Mouse (Mus musculus) T-helper 2 cell (primary cell): ENCODE measurements around the gene Gm13694.
"Not testable (repeated sequence)": the region's sequence is repeated elsewhere in the genome, so short reads cannot be mapped to it uniquely, and the experiment has no call there.

Experiments used
- in situ Hi-C: fragments of 300-600 bp; cut with MboI, MseI; formaldehyde crosslinking; loops from one replicate; pipeline ENCODE4 v1.15.1; 2025; ENCODE audit warnings: high pct_unique_total_duplicates

The Gm13694 gene

GRCm38 (mm10) chr2:83978633-83979032 lies at the start of gene Gm13694:
Gene Gm13694 (plus strand): TSS chr2:83978933.
- in situ Hi-C loops: not testable (repeated sequence)

GRCm38 (mm10) chr2:83929478-83930088 lies 49.1 kb upstream of the Gm13694 start:
- in situ Hi-C loops: no loop called here

GRCm38 (mm10) chr2:83940931-83941361 lies 37.8 kb upstream of the Gm13694 start, which contains the start of gene Zswim2:
Gene Zswim2 (minus strand): TSS chr2:83941228.
- in situ Hi-C loops: loop anchor here (5.0 kb wide), 1 partner anchor 41 kb away; the partner anchor contains the start of gene Gm13697

GRCm38 (mm10) chr2:83941378-83941777 lies 37.4 kb upstream of the Gm13694 start:
- in situ Hi-C loops: loop anchor here (5.0 kb wide), 1 partner anchor 41 kb away; the partner anchor contains the start of gene Gm13697

GRCm38 (mm10) chr2:83941792-83942191 lies 36.9 kb upstream of the Gm13694 start:
- in situ Hi-C loops: loop anchor here (5.0 kb wide), 1 partner anchor 41 kb away; the partner anchor contains the start of gene Gm13697

- in situ Hi-C loops: loop anchor here (25.0 kb wide), 1 partner anchor 293 kb away; no protein-coding TSS in a partner anchor
These were observed 23.3 kb upstream of the Gm13694 start, which contains the start of gene Gm13698 for GRCm38 (mm10) chr2:83955393-83955792. Gene Gm13698 (plus strand): TSS chr2:83955693.

- in situ Hi-C loops: loop anchor here (25.0 kb wide), 1 partner anchor 299 kb away; no protein-coding TSS in a partner anchor
These were observed 17.5 kb upstream of the Gm13694 start, which contains the start of gene Gm13693 for GRCm38 (mm10) chr2:83961203-83961602. Gene Gm13693 (plus strand): TSS chr2:83961503.

- in situ Hi-C loops: loop anchor here (5.0 to 25.0 kb wide), 2 partner anchors 45 to 305 kb away; no protein-coding TSS in a partner anchor
These were observed 11.7 kb upstream of the Gm13694 start, which contains the start of gene Gm13695 for GRCm38 (mm10) chr2:83967013-83967412. Gene Gm13695 (plus strand): TSS chr2:83967313.

GRCm38 (mm10) chr2:83972823-83973222 lies 5.9 kb upstream of the Gm13694 start, which contains the start of gene Gm13696:
Gene Gm13696 (plus strand): TSS chr2:83973123.
- in situ Hi-C loops: loop anchor here (25.0 kb wide), 1 partner anchor 311 kb away; no protein-coding TSS in a partner anchor

- in situ Hi-C loops: loop anchor here (5.0 kb wide), 1 partner anchor 42 kb away; the partner anchor contains the start of gene Zswim2
These were observed 5.7 kb downstream of the Gm13694 start, which contains the start of gene Gm13697 for GRCm38 (mm10) chr2:83984443-83984842. Gene Gm13697 (plus strand): TSS chr2:83984743.

- in situ Hi-C loops: not testable (repeated sequence)
These were observed 11.5 kb downstream of the Gm13694 start, which contains the start of gene Gm13691 for GRCm38 (mm10) chr2:83990253-83990652. Gene Gm13691 (plus strand): TSS chr2:83990553.

GRCm38 (mm10) chr2:83993639-83994255 lies 15.0 kb downstream of the Gm13694 start:
- in situ Hi-C loops: not testable (repeated sequence)

GRCm38 (mm10) chr2:83994526-83994925 lies 15.8 kb downstream of the Gm13694 start:
- in situ Hi-C loops: not testable (repeated sequence)

- in situ Hi-C loops: no loop called here
These were observed 30.2 kb downstream of the Gm13694 start for GRCm38 (mm10) chr2:84008913-84009312.

- in situ Hi-C loops: loop anchor here (5.0 kb wide), 2 partner anchors 43 to 417 kb away; partner anchors contain the start of genes Calcrl and Gm13695
These were observed 31.1 kb downstream of the Gm13694 start for GRCm38 (mm10) chr2:84009818-84010217.

GRCm38 (mm10) chr2:84014572-84014971 lies 35.8 kb downstream of the Gm13694 start:
- in situ Hi-C loops: loop anchor here (5.0 kb wide), 2 partner anchors 47 to 413 kb away; partner anchors contain the start of genes Calcrl and Gm13695

- in situ Hi-C loops: not testable (repeated sequence)
These were observed 37.6 kb downstream of the Gm13694 start for GRCm38 (mm10) chr2:84016291-84016690.

- in situ Hi-C loops: no loop called here
These were observed 39.6 kb downstream of the Gm13694 start for GRCm38 (mm10) chr2:84018330-84018729.

GRCm38 (mm10) chr2:84019519-84020305 lies 41.0 kb downstream of the Gm13694 start:
- in situ Hi-C loops: no loop called here

- in situ Hi-C loops: no loop called here
These were observed 43.2 kb downstream of the Gm13694 start for GRCm38 (mm10) chr2:84021930-84022329.

- in situ Hi-C loops: no loop called here
These were observed 44.2 kb downstream of the Gm13694 start for GRCm38 (mm10) chr2:84022905-84023304.
